Mouse (Mus musculus) B cell, adult (primary cell): ENCODE measurements around the gene Ap1ar. TPM values are rescaled to one million over a fixed set of nuclear protein-coding genes. Genes with fewer than 3 reads are reported as not detected.

Source experiments
- total RNA-seq: library from RNA; stranded (reverse); gene quantifications from 4 replicates; pipeline ENCODE4 v1.2.4, GENCODE M21; 2023; ENCODE audit not compliant: inconsistent age

The Ap1ar gene
- total RNA-seq, result 33.8 to 38.9 TPM (median 35.1 TPM) in 4 replicates

GRCm38 (mm10) chr3:127837154-127837865 is at the start of gene Ap1ar:
Gene Ap1ar, minus strand, starts transcription at chr3:127837523.

GRCm38 (mm10) chr3:127789500-127790191 is 47.7 kb downstream of the Ap1ar start, which contains the start of gene Tifa:
Gene Tifa, plus strand, starts transcription at chr3:127789805.

GRCm38 (mm10) chr3:127780021-127780644 is 57.2 kb downstream of the Ap1ar start, which contains the start of gene Alpk1:
Gene Alpk1, minus strand, starts transcription at chr3:127780527.

Other genes with a start within 250 kb of the Ap1ar start
- not detected in 4 replicates for gene Neurog2, start 204.4 kb downstream of the Ap1ar start, total RNA-seq
- 9.7 to 14.4 TPM (median 10.4 TPM) in 4 replicates for gene Alpk1, start 57.0 kb downstream of the Ap1ar start, total RNA-seq
- 21.9 to 32.1 TPM (median 26.6 TPM) in 4 replicates for gene Tifa, start 47.7 kb downstream of the Ap1ar start, total RNA-seq
- 4.0 to 7.2 TPM (median 5.6 TPM) in 4 replicates for gene Fam241a, start 58.8 kb upstream of the Ap1ar start, total RNA-seq